Mouse (Mus musculus): ENCODE measurements around the gene Paip2b.
"Not testable (repeated sequence)": the region's sequence is repeated elsewhere in the genome, so short reads cannot be mapped to it uniquely, and the experiment has no call there.

The Paip2b gene

GRCm38 (mm10) chr6:83831606-83832123 is at the start of gene Paip2b:
Gene Paip2b, minus strand, starts transcription at chr6:83831741.
- DNase-seq (ENCODE audit: low spot score): peak; percentile 99

- peak; percentile 75 for DNase-seq (ENCODE audit: low spot score)
Observed at GRCm38 (mm10) chr6:83879815-83880214, 48.3 kb upstream of the Paip2b start.

- DNase-seq (ENCODE audit: low spot score): peak; percentile 74
Observed at GRCm38 (mm10) chr6:83867598-83868585, 36.4 kb upstream of the Paip2b start.

GRCm38 (mm10) chr6:83866954-83867597 is 35.5 kb upstream of the Paip2b start, which contains the start of gene Zfp638:
Gene Zfp638, plus strand, starts transcription at chr6:83867109.
- peak; percentile 97 for DNase-seq (ENCODE audit: low spot score)

GRCm38 (mm10) chr6:83866423-83866822 is 34.9 kb upstream of the Paip2b start:
- no peak for DNase-seq (ENCODE audit: low spot score)

GRCm38 (mm10) chr6:83863538-83863937 is 32.0 kb upstream of the Paip2b start:
- no peak for DNase-seq (ENCODE audit: low spot score)

GRCm38 (mm10) chr6:83860033-83860432 is 28.5 kb upstream of the Paip2b start:
- no peak for DNase-seq (ENCODE audit: low spot score)

GRCm38 (mm10) chr6:83857476-83857875 is 25.9 kb upstream of the Paip2b start:
- no peak for DNase-seq (ENCODE audit: low spot score)

GRCm38 (mm10) chr6:83849446-83849845 is 17.9 kb upstream of the Paip2b start:
- DNase-seq (ENCODE audit: low spot score): no peak

GRCm38 (mm10) chr6:83846141-83846540 is 14.6 kb upstream of the Paip2b start:
- no peak for DNase-seq (ENCODE audit: low spot score)

- no peak for DNase-seq (ENCODE audit: low spot score)
Observed at GRCm38 (mm10) chr6:83844913-83845312, 13.4 kb upstream of the Paip2b start.

GRCm38 (mm10) chr6:83840086-83840485 is 8.5 kb upstream of the Paip2b start:
- no peak for DNase-seq (ENCODE audit: low spot score)

- DNase-seq (ENCODE audit: low spot score): no peak
Observed at GRCm38 (mm10) chr6:83838046-83838445, 6.5 kb upstream of the Paip2b start.

GRCm38 (mm10) chr6:83836826-83837225 is 5.3 kb upstream of the Paip2b start:
- no peak for DNase-seq (ENCODE audit: low spot score)

GRCm38 (mm10) chr6:83832393-83832792 is 852 bp upstream of the Paip2b start:
- not testable (repeated sequence) for DNase-seq (ENCODE audit: low spot score)

- no peak for DNase-seq (ENCODE audit: low spot score)
Observed at GRCm38 (mm10) chr6:83830941-83831605, 468 bp downstream of the Paip2b start.

- DNase-seq (ENCODE audit: low spot score): no peak
Observed at GRCm38 (mm10) chr6:83821856-83822255, 9.7 kb downstream of the Paip2b start.

- DNase-seq (ENCODE audit: low spot score): no peak
Observed at GRCm38 (mm10) chr6:83820727-83821515, 10.6 kb downstream of the Paip2b start.

GRCm38 (mm10) chr6:83818996-83819395 is 12.5 kb downstream of the Paip2b start:
- DNase-seq (ENCODE audit: low spot score): no peak

- no peak for DNase-seq (ENCODE audit: low spot score)
Observed at GRCm38 (mm10) chr6:83815801-83816200, 15.7 kb downstream of the Paip2b start.

- no peak for DNase-seq (ENCODE audit: low spot score)
Observed at GRCm38 (mm10) chr6:83802846-83803245, 28.7 kb downstream of the Paip2b start.

Data from testis, postnatal 10 days (tissue).